Comparison of ENCODE assay signal across 8 mouse cellular contexts in genomic region chr15:86219534-86220228, GRCm38 (mm10). TPM values are rescaled to one million over a fixed set of nuclear protein-coding genes. Genes with fewer than 3 reads are reported as not detected.
DNase-seq lines count a peak whose midpoint lies in the region; ATAC-seq and TF ChIP-seq lines count a peak whose summit lies in the region.
"Had no signal": no experiment of that assay in that cellular context is flagged by ENCODE, and none has a peak within 500 bp of the region (broad histone marks: within the 10 kb centered on the region; RNA-seq: fewer than 3 reads in every experiment).

No protein-coding gene starts in this region.

- H3K9me3 ChIP-seq in hindbrain, postnatal 0 days (ENCODE audit: low read length), result no peaks in the 10 kb centered on the region
- H3K9me3 ChIP-seq in hindbrain, embryonic 16.5 days (ENCODE audit: control insufficient read depth, low read length), result no peaks in the 10 kb centered on the region
- H3K9me3 ChIP-seq in liver, embryonic 11.5 days (ENCODE audit: control insufficient read depth, low read length), result no peaks in the 10 kb centered on the region
- no peaks in the 10 kb centered on the region for H3K9me3 ChIP-seq in intestine, embryonic 16.5 days (ENCODE audit: control insufficient read depth, low read length)
- H3K9me3 ChIP-seq: hindbrain, embryonic 15.5 days had no signal

- H3K79me2 ChIP-seq in liver, adult 2 months (ENCODE audit: control insufficient read depth, insufficient read depth, low read length), result peaks cover 11% of the 10 kb centered on the region; the same call in 1 of the 2 replicates

- H3K27ac ChIP-seq in hindbrain, postnatal 0 days, result peak overlapping the region; percentile 26; the same call in 1 of the 2 replicates
- H3K27ac ChIP-seq in hindbrain, embryonic 16.5 days (ENCODE audit: low read depth, low read length), result no peak overlapping the region
- H3K27ac ChIP-seq in liver, adult 2 months (replicated peaks; ENCODE audit: insufficient read depth, low read depth, low read length), result peak overlapping the region; percentile 29
- no peak overlapping the region for H3K27ac ChIP-seq in liver, embryonic 11.5 days (ENCODE audit: low read depth, low read length)
- peak overlapping the region; percentile 40; the same call in 1 of the 2 replicates for H3K27ac ChIP-seq in cortical plate, adult 2 months (ENCODE audit: insufficient read depth, low read length)
- no peak overlapping the region for H3K27ac ChIP-seq in intestine, embryonic 16.5 days (ENCODE audit: low read length)
- H3K27ac ChIP-seq: hindbrain, embryonic 15.5 days had no signal

- peaks cover 7% of the 10 kb centered on the region for H3K4me1 ChIP-seq in hindbrain, postnatal 0 days (ENCODE audit: insufficient read depth, low read length)
- peaks cover 9% of the 10 kb centered on the region for H3K4me1 ChIP-seq in hindbrain, embryonic 16.5 days (ENCODE audit: control insufficient read depth, insufficient read depth, low read depth, low read length)
- peaks cover 13% of the 10 kb centered on the region for H3K4me1 ChIP-seq in liver, adult 2 months (ENCODE audit: control insufficient read depth, insufficient read depth, low read length)
- H3K4me1 ChIP-seq in liver, embryonic 11.5 days (replicated peaks; ENCODE audit: control insufficient read depth, insufficient read depth, low read length), result peaks cover 4% of the 10 kb centered on the region; the same call in 1 of the 2 replicates
- H3K4me1 ChIP-seq in cortical plate, adult 2 months (ENCODE audit: control insufficient read depth, insufficient read depth, low read length), result peaks cover 12% of the 10 kb centered on the region
- peaks cover 8% of the 10 kb centered on the region for H3K4me1 ChIP-seq in intestine, embryonic 16.5 days (ENCODE audit: control insufficient read depth, insufficient read depth, low read length)

- no peak for DNase-seq in hindbrain, postnatal 0 days (ENCODE audit: low spot score)
- no peak for DNase-seq in liver, adult 2 months (ENCODE audit: extremely low read depth, low read depth, low spot score)
- no peak for DNase-seq in liver, embryonic 11.5 days (ENCODE audit: low spot score)
- peak; percentile 76 for DNase-seq in brain, adult 2 months (ENCODE audit: low read depth, low spot score)

- no peaks in the 10 kb centered on the region for H3K27me3 ChIP-seq in hindbrain, postnatal 0 days (ENCODE audit: insufficient read depth, low read length)
- H3K27me3 ChIP-seq in hindbrain, embryonic 16.5 days (replicated peaks; ENCODE audit: control insufficient read depth, insufficient read depth, low read length), result no peaks in the 10 kb centered on the region
- no peaks in the 10 kb centered on the region for H3K27me3 ChIP-seq in liver, adult 2 months (ENCODE audit: control insufficient read depth, insufficient read depth, low read length)
- no peaks in the 10 kb centered on the region for H3K27me3 ChIP-seq in liver, embryonic 11.5 days (replicated peaks; ENCODE audit: control insufficient read depth, insufficient read depth, low read length)
- no peaks in the 10 kb centered on the region for H3K27me3 ChIP-seq in intestine, embryonic 16.5 days (replicated peaks; ENCODE audit: control insufficient read depth, insufficient read depth, low read length)
- H3K27me3 ChIP-seq: hindbrain, embryonic 15.5 days had no signal

- ATAC-seq in hindbrain, postnatal 0 days, result 0 out of 2 replicates have a peak, but pooled peaks have one; percentile 27
- ATAC-seq in hindbrain, embryonic 16.5 days, result no peak
- ATAC-seq in liver, embryonic 11.5 days (replicated peaks; ENCODE audit: low FRiP score), result no peak
- ATAC-seq in intestine, embryonic 16.5 days, result no peak

- H3K4me2 ChIP-seq in hindbrain, postnatal 0 days (ENCODE audit: low read depth, low read length), result no peak overlapping the region
- no peak overlapping the region for H3K4me2 ChIP-seq in hindbrain, embryonic 16.5 days (ENCODE audit: low read length)
- no peak overlapping the region for H3K4me2 ChIP-seq in liver, embryonic 11.5 days
- H3K4me2 ChIP-seq in intestine, embryonic 16.5 days (ENCODE audit: low read depth, low read length), result no peak overlapping the region
- H3K4me2 ChIP-seq: hindbrain, embryonic 15.5 days had no signal

- H3K4me3 ChIP-seq in hindbrain, postnatal 0 days (ENCODE audit: low read length), result no peak overlapping the region
- no peak overlapping the region for H3K4me3 ChIP-seq in hindbrain, embryonic 16.5 days (ENCODE audit: low read length)
- H3K4me3 ChIP-seq in liver, adult 2 months (ENCODE audit: insufficient read depth, low read depth, low read length), result no peak overlapping the region
- H3K4me3 ChIP-seq in liver, embryonic 11.5 days (ENCODE audit: low read depth, low read length), result no peak overlapping the region
- no peak overlapping the region for H3K4me3 ChIP-seq in cortical plate, adult 2 months (ENCODE audit: insufficient read depth, low read length)
- no peak overlapping the region for H3K4me3 ChIP-seq in intestine, embryonic 16.5 days (ENCODE audit: low read length)
- H3K4me3 ChIP-seq: hindbrain, embryonic 15.5 days had no signal

- H3K9ac ChIP-seq in hindbrain, postnatal 0 days (replicated peaks; ENCODE audit: low read length), result no peak overlapping the region
- H3K9ac ChIP-seq in hindbrain, embryonic 16.5 days (ENCODE audit: low read depth, low read length), result no peak overlapping the region; the same call in 1 of the 2 replicates
- no peak overlapping the region for H3K9ac ChIP-seq in liver, adult 2 months (ENCODE audit: low read depth, low read length)
- H3K9ac ChIP-seq in liver, embryonic 11.5 days (ENCODE audit: low read depth, low read length), result no peak overlapping the region
- no peak overlapping the region for H3K9ac ChIP-seq in intestine, embryonic 16.5 days (ENCODE audit: low read depth, low read length)
- H3K9ac ChIP-seq: hindbrain, embryonic 15.5 days had no signal

- no peak for TF ChIP-seq POLR2A in liver, adult 2 months (IDR thresholded peaks at IDR 0.05; ENCODE audit: extremely low read depth, insufficient read depth, low read length)
- no peak for TF ChIP-seq POLR2A in cortical plate, adult 2 months (IDR thresholded peaks at IDR 0.05; ENCODE audit: extremely low read depth, insufficient read depth, low read length)

- 67% methylated on average over 7 of the region's 7 CpGs for WGBS in hindbrain, postnatal 0 days
- 83% methylated on average over 7 of the region's 7 CpGs for WGBS in hindbrain, embryonic 16.5 days
- 81% methylated on average over 7 of the region's 7 CpGs for WGBS in liver, adult 2 months
- 85% methylated on average over 7 of the region's 7 CpGs for WGBS in liver, embryonic 11.5 days
- WGBS in intestine, embryonic 16.5 days, result 84% methylated on average over 7 of the region's 7 CpGs

- TF ChIP-seq CTCF in hindbrain, postnatal 0 days (IDR thresholded peaks at IDR 0.05; ENCODE audit: low read depth), result no peak
- no peak for TF ChIP-seq CTCF in liver, adult 2 months (IDR thresholded peaks at IDR 0.05; ENCODE audit: low read depth, low read length)
- no peak for TF ChIP-seq CTCF in cortical plate, adult 2 months (IDR thresholded peaks at IDR 0.05; ENCODE audit: extremely low read depth, insufficient read depth, low read length)

- no peaks in the 10 kb centered on the region for H3K36me3 ChIP-seq in hindbrain, postnatal 0 days (ENCODE audit: insufficient read depth, low read length)
- no peaks in the 10 kb centered on the region for H3K36me3 ChIP-seq in hindbrain, embryonic 16.5 days (ENCODE audit: control insufficient read depth, insufficient read depth, low read length)
- no peaks in the 10 kb centered on the region for H3K36me3 ChIP-seq in liver, adult 2 months (ENCODE audit: control insufficient read depth, insufficient read depth, low read length)
- H3K36me3 ChIP-seq in liver, embryonic 11.5 days (ENCODE audit: control insufficient read depth, insufficient read depth, low read length), result no peaks in the 10 kb centered on the region
- no peaks in the 10 kb centered on the region for H3K36me3 ChIP-seq in intestine, embryonic 16.5 days (ENCODE audit: control insufficient read depth, insufficient read depth, low read length)
- H3K36me3 ChIP-seq: hindbrain, embryonic 15.5 days had no signal

RNA-seq across cellular contexts. Expression of gene Tbc1d22a, which starts 5.4 kb away (rescaled TPM):
- total RNA-seq in hindbrain, postnatal 0 days (2014; rRNA removed), result 17.4 and 26.2 TPM in 2 replicates
- 12.8 and 13.6 TPM in 2 replicates for polyA plus RNA-seq in hindbrain, postnatal 0 days (2015; fragmentation: Nextera tagmentation; extraction: Ambion mirVana)
- polyA plus RNA-seq in hindbrain, embryonic 16.5 days (2015; fragmentation: Nextera tagmentation; extraction: Ambion mirVana), result 12.6 and 13.2 TPM in 2 replicates
- total RNA-seq in liver, adult 2 months (2014; rRNA removed), result 9.6 and 13.2 TPM in 2 replicates
- 14.1 and 14.3 TPM in 2 replicates for polyA plus RNA-seq in liver, adult 2 months (2012; rRNA removed)
- polyA plus RNA-seq in liver, embryonic 11.5 days (2014; fragmentation: Nextera tagmentation; extraction: Ambion mirVana), result 10.8 and 11.7 TPM in 2 replicates
- polyA plus RNA-seq in cortical plate, adult 2 months (2012; rRNA removed), result 33.5 and 33.9 TPM in 2 replicates
- 12.5 and 13.7 TPM in 2 replicates for polyA plus RNA-seq in intestine, embryonic 16.5 days (2015; fragmentation: Nextera tagmentation; extraction: Ambion mirVana)

RNA-seq across cellular contexts. Expression of gene Cerk, which starts 33.7 kb away (rescaled TPM):
- total RNA-seq in hindbrain, postnatal 0 days (2014; rRNA removed), result 46.3 and 52.1 TPM in 2 replicates
- 23.4 and 23.6 TPM in 2 replicates for polyA plus RNA-seq in hindbrain, postnatal 0 days (2015; fragmentation: Nextera tagmentation; extraction: Ambion mirVana)
- polyA plus RNA-seq in hindbrain, embryonic 16.5 days (2015; fragmentation: Nextera tagmentation; extraction: Ambion mirVana), result 25.3 and 27.6 TPM in 2 replicates
- total RNA-seq in liver, adult 2 months (2014; rRNA removed), result 3.0 and 3.7 TPM in 2 replicates
- polyA plus RNA-seq in liver, adult 2 months (2012; rRNA removed), result 2.6 and 2.7 TPM in 2 replicates
- polyA plus RNA-seq in liver, embryonic 11.5 days (2014; fragmentation: Nextera tagmentation; extraction: Ambion mirVana), result 8.4 and 8.5 TPM in 2 replicates
- polyA plus RNA-seq in cortical plate, adult 2 months (2012; rRNA removed), result 42.8 and 44.7 TPM in 2 replicates
- 7.9 and 8.0 TPM in 2 replicates for polyA plus RNA-seq in intestine, embryonic 16.5 days (2015; fragmentation: Nextera tagmentation; extraction: Ambion mirVana)

Comparison
In these comparisons a context has a peak if more than half of its experiments do, and no peak if none do; other contexts are left out.
1. H3K27ac ChIP-seq: peak in hindbrain, postnatal 0 days (single experiment), liver, adult 2 months (single experiment) and cortical plate, adult 2 months (single experiment); none in hindbrain, embryonic 16.5 days (single experiment), liver, embryonic 11.5 days (single experiment) and intestine, embryonic 16.5 days (single experiment).